Mouse (Mus musculus): Measurements from ENCODE around the gene Eid1. TPM values are rescaled to one million over a fixed set of nuclear protein-coding genes. Genes with fewer than 3 reads are reported as not detected.
A peak's percentile ranks its signal among the peaks of the same experiment; 100 is the strongest.

The Eid1 gene
- 182 and 197 TPM in 2 replicates for polyA plus RNA-seq (2014; fragmentation: Nextera tagmentation; extraction: Ambion mirVana)

DNA sequence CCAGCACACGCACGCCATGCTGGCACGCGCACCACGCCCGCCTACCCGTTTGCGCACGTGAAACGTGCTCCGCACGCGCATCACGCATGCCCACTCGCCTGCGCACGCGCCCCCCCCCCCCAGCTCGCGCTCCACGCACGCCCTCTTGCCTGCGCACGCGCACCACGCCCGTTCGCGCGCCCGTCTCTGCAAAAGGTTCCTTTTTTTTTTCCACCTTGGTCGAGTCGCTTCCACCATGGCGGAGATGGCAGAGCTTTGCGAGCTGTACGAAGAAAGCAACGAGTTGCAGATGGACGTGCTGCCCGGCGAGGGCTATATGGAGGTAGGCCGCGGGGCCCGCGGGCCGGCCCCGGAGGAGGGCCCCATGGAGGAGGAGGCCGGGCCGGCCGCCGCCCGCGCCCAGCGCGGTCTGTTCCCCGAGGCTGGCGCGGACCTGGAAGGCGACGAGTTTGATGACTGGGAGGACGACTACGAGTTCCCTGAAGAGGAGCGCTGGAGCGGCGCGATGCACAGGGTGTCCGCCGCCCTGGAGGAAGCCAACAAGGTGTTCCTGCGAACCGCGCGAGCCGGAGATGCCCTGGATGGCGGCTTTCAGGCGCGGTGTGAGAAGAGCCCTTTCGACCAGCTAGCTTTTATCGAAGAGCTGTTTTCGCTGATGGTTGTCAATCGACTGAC, at the start of gene Eid1:
TSS of gene Eid1 (plus strand) at position 139 of the 675 bp plus-strand sequence.
- H3K36me3 ChIP-seq (ENCODE audit: control insufficient read depth, insufficient read depth, low read length): no peaks in the 10 kb centered on the region
- H3K27me3 ChIP-seq (ENCODE audit: control insufficient read depth, insufficient read depth, low read length): no peaks in the 10 kb centered on the region
- peak within 1 kb of the TSS; percentile 75 for H3K4me3 ChIP-seq (ENCODE audit: low read depth, low read length)
- peak within 1 kb of the TSS; percentile 92 for H3K9ac ChIP-seq (ENCODE audit: low read depth, low read length)
- peak; percentile 84 for ATAC-seq (replicated peaks; ENCODE audit: insufficient number of reproducible peaks, low FRiP score, low TSS enrichment)
- peak within 1 kb of the TSS; percentile 60 for H3K4me2 ChIP-seq
- peak within 1 kb of the TSS; percentile 87 for H3K27ac ChIP-seq (ENCODE audit: low read depth, low read length)
- H3K4me1 ChIP-seq (ENCODE audit: control insufficient read depth, insufficient read depth, low read length): peaks cover 5% of the 10 kb centered on the region
- H3K9me3 ChIP-seq (replicated peaks; ENCODE audit: control insufficient read depth, low read length): no peaks in the 10 kb centered on the region
- WGBS (ENCODE audit: insufficient replicate concordance): under 1% methylated on average over 63 of the region's 79 CpGs

DNA sequence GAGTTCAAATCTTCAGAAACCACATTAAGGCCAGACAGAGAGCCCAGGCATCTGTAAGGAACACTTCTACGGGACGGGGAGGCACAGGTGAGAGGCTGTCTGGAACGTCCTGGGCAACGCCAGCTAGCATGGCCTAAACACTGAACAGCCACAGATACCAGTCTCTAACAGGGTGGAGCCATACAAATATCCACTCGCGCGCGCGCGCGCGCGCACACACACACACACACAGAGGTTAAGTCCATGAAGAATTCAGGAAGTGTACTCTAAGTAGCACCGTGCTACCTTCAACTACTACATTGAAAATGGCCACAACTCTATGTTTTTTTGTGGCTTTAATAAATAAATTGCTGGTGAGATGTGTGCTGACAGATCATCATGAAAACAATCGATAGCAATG, 49.7 kb upstream of the Eid1 start:
- Histone ChIP-seq H3K27me3 (ENCODE audit: control insufficient read depth, insufficient read depth, low read length) (no peaks in the 10 kb centered on the region), H3K4me3 (ENCODE audit: low read depth, low read length) (no peak overlapping the region), H3K4me2 (peak overlapping the region; percentile 70), H3K4me1 (ENCODE audit: control insufficient read depth, insufficient read depth, low read length) (peaks cover 12% of the 10 kb centered on the region), H3K36me3 (ENCODE audit: control insufficient read depth, insufficient read depth, low read length) (peaks cover 6% of the 10 kb centered on the region), H3K9ac (ENCODE audit: low read depth, low read length) (no peak overlapping the region), H3K9me3 (replicated peaks; ENCODE audit: control insufficient read depth, low read length) (no peaks in the 10 kb centered on the region), H3K27ac (ENCODE audit: low read depth, low read length) (no peak overlapping the region)
- WGBS (ENCODE audit: insufficient replicate concordance): 91% methylated on average over 15 of the region's 15 CpGs
- ATAC-seq (replicated peaks; ENCODE audit: insufficient number of reproducible peaks, low FRiP score, low TSS enrichment): no peak

DNA sequence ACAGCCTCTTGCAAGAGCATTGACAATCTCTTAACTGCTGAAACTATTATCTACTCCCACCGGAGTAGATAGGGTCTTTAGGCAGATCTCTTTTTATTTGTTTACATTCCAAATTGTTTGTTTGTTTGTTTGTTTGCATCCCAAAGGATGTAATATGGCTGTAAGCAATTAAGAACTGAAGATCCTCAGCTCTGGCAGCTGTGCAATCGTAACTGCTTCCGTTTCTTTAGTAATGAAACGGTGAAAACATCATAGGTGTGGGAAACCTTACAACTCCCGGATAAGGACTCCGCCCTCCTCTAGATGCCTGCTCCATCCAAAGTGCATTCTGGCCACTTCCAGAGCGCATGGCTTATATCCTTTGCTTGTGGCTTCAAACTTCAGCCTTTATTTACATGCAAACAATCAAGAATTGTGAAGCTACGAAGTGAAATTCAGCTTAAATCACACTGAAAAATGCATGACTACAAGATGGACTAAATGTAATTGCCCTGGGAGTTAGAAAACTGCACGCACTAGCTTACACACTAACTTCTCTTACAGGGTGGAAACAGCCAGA, 48.7 kb upstream of the Eid1 start:
- WGBS (ENCODE audit: insufficient replicate concordance): 17% methylated on average over 9 of the region's 9 CpGs
- 0 out of 2 replicates have a peak overlapping the region, but pooled peaks have one; percentile 37 for H3K27ac ChIP-seq (ENCODE audit: low read depth, low read length)

DNA sequence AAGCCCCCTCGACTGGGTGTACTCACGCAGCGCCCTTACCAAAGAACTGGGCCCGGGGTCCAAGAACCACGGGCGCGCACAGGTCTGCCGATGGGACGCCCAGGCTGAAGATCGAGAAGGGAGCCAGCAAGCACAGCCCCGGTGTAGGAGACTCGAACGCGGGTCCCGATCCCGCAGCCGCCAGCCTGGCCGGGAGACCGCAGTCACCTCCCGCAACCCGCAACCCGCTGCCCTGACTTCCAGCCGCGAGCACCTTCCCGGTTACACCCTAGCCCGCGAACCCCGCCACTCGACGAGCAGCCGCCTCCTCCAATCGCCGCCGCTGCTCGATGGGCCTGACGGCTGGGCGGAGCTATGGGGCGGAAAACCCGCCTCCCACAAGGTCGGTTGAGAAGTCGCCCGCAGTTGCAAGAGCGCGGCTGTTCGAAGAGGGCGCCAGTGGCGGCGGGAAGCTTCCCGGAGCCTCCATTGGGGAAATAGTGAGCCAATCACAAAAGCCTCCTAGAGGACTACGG, 48.0 kb upstream of the Eid1 start, which contains the start of gene Cep152:
TSS of gene Cep152 (minus strand) at position 277 of the 515 bp plus-strand sequence.
- H3K27me3 ChIP-seq (ENCODE audit: control insufficient read depth, insufficient read depth, low read length): no peaks in the 10 kb centered on the region
- 0 out of 2 replicates have a peak within 1 kb of the TSS, but pooled peaks have one; percentile 37 for H3K27ac ChIP-seq (ENCODE audit: low read depth, low read length)
- H3K36me3 ChIP-seq (ENCODE audit: control insufficient read depth, insufficient read depth, low read length): no peaks in the 10 kb centered on the region
- no peaks in the 10 kb centered on the region for H3K9me3 ChIP-seq (replicated peaks; ENCODE audit: control insufficient read depth, low read length)
- under 1% methylated on average over 50 of the region's 50 CpGs for WGBS (ENCODE audit: insufficient replicate concordance)
- peak within 1 kb of the TSS; percentile 91 for H3K4me3 ChIP-seq (ENCODE audit: low read depth, low read length)
- H3K9ac ChIP-seq (ENCODE audit: low read depth, low read length): peak within 1 kb of the TSS; percentile 90
- H3K4me2 ChIP-seq: peak within 1 kb of the TSS; percentile 70
- H3K4me1 ChIP-seq (ENCODE audit: control insufficient read depth, insufficient read depth, low read length): peaks cover 12% of the 10 kb centered on the region
- peak; percentile 96 for ATAC-seq (replicated peaks; ENCODE audit: insufficient number of reproducible peaks, low FRiP score, low TSS enrichment)

More for the DNA sequence above, 48.7 kb upstream of the Eid1 start:
- ATAC-seq (replicated peaks; ENCODE audit: insufficient number of reproducible peaks, low FRiP score, low TSS enrichment): no peak
- Histone ChIP-seq H3K9ac (ENCODE audit: low read depth, low read length) (peak overlapping the region; percentile 90), H3K4me2 (peak overlapping the region; percentile 70), H3K27me3 (ENCODE audit: control insufficient read depth, insufficient read depth, low read length) (no peaks in the 10 kb centered on the region), H3K9me3 (replicated peaks; ENCODE audit: control insufficient read depth, low read length) (no peaks in the 10 kb centered on the region), H3K4me3 (ENCODE audit: low read depth, low read length) (peak overlapping the region; percentile 91), H3K36me3 (ENCODE audit: control insufficient read depth, insufficient read depth, low read length) (peaks cover 2% of the 10 kb centered on the region; the same call in 1 of the 2 replicates), H3K4me1 (ENCODE audit: control insufficient read depth, insufficient read depth, low read length) (peaks cover 12% of the 10 kb centered on the region)

DNA sequence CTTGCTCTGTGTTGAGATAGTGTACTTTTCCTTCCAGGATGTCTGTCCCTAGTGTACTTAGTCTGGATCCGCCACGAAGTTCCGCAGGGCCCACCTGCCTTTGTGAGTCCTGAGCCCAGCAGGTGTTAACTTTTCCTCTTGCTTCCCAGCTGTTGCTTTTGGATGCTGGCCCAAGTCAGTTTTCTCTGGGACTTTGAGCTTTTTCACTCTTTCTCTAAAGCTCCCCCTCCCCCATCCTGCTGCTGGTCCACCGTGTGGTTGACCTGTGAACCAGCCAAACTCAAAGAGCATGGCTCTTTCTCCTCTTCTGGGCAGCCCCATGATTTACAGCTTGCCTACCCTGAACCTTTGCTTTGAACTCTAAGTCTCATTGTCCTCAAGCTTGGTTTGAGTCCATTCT, 46.4 kb upstream of the Eid1 start:
- no peak overlapping the region for H3K4me3 ChIP-seq (ENCODE audit: low read depth, low read length)
- H3K4me2 ChIP-seq: no peak overlapping the region
- no peaks in the 10 kb centered on the region for H3K27me3 ChIP-seq (ENCODE audit: control insufficient read depth, insufficient read depth, low read length)
- no peak overlapping the region for H3K27ac ChIP-seq (ENCODE audit: low read depth, low read length)
- H3K9me3 ChIP-seq (replicated peaks; ENCODE audit: control insufficient read depth, low read length): no peaks in the 10 kb centered on the region
- 78% methylated on average over 4 of the region's 4 CpGs for WGBS (ENCODE audit: insufficient replicate concordance)
- ATAC-seq (replicated peaks; ENCODE audit: insufficient number of reproducible peaks, low FRiP score, low TSS enrichment): no peak
- no peak overlapping the region for H3K9ac ChIP-seq (ENCODE audit: low read depth, low read length)
- no peaks in the 10 kb centered on the region for H3K36me3 ChIP-seq (ENCODE audit: control insufficient read depth, insufficient read depth, low read length)
- H3K4me1 ChIP-seq (ENCODE audit: control insufficient read depth, insufficient read depth, low read length): peaks cover 16% of the 10 kb centered on the region

DNA sequence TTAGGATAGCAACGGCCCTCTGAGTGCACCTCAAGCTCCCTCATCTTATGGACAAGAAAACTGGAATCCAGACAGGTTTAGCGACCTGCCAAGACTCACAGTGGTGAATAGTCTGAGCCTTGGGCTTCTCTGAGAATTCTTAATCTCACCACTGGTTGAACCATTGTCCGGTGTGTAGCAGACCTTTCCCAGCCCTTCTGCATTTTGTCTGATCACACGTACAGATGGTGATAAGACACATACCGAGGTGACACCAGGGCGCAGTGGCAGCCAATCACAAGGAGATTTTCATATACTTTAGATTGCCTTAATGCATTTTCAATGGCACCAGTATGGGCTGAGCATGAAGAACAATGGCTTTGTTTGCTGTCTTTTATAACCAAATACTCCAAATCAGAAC, 44.4 kb upstream of the Eid1 start:
- Histone ChIP-seq H3K4me2 (no peak overlapping the region), H3K9ac (ENCODE audit: low read depth, low read length) (no peak overlapping the region), H3K4me1 (ENCODE audit: control insufficient read depth, insufficient read depth, low read length) (peaks cover 11% of the 10 kb centered on the region), H3K36me3 (ENCODE audit: control insufficient read depth, insufficient read depth, low read length) (no peaks in the 10 kb centered on the region), H3K4me3 (ENCODE audit: low read depth, low read length) (no peak overlapping the region), H3K9me3 (replicated peaks; ENCODE audit: control insufficient read depth, low read length) (no peaks in the 10 kb centered on the region), H3K27me3 (ENCODE audit: control insufficient read depth, insufficient read depth, low read length) (no peaks in the 10 kb centered on the region), H3K27ac (ENCODE audit: low read depth, low read length) (peak overlapping the region; percentile 78)
- ATAC-seq (replicated peaks; ENCODE audit: insufficient number of reproducible peaks, low FRiP score, low TSS enrichment): no peak
- 50% methylated on average over 6 of the region's 6 CpGs for WGBS (ENCODE audit: insufficient replicate concordance)

DNA sequence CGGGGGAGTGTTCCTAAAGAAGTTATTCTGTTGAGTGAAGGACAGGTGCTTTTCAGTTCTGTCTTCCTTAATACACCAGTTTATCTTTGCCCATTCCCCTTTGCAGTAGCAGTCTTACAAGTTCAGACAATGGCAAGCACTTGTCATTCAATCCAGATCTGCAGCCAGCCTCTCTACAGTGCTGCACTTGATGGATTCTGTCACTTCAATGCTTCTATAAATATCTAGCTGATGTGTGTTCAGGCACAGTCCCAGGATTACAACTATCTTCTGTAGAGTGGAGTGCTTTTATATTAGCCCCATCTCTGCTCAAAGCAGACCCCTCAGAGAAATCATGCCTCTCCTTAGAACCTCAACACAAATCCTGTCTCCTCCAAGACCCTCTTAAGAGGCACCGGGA, 42.9 kb upstream of the Eid1 start:
- Histone ChIP-seq H3K9me3 (replicated peaks; ENCODE audit: control insufficient read depth, low read length) (no peaks in the 10 kb centered on the region), H3K27ac (ENCODE audit: low read depth, low read length) (peak overlapping the region; percentile 78), H3K4me3 (ENCODE audit: low read depth, low read length) (no peak overlapping the region), H3K9ac (ENCODE audit: low read depth, low read length) (no peak overlapping the region), H3K36me3 (ENCODE audit: control insufficient read depth, insufficient read depth, low read length) (no peaks in the 10 kb centered on the region), H3K4me1 (ENCODE audit: control insufficient read depth, insufficient read depth, low read length) (peaks cover 4% of the 10 kb centered on the region; the same call in 1 of the 2 replicates), H3K4me2 (no peak overlapping the region), H3K27me3 (ENCODE audit: control insufficient read depth, insufficient read depth, low read length) (no peaks in the 10 kb centered on the region)
- ATAC-seq (replicated peaks; ENCODE audit: insufficient number of reproducible peaks, low FRiP score, low TSS enrichment): no peak
- 65% methylated on average over 2 of the region's 2 CpGs for WGBS (ENCODE audit: insufficient replicate concordance)

DNA sequence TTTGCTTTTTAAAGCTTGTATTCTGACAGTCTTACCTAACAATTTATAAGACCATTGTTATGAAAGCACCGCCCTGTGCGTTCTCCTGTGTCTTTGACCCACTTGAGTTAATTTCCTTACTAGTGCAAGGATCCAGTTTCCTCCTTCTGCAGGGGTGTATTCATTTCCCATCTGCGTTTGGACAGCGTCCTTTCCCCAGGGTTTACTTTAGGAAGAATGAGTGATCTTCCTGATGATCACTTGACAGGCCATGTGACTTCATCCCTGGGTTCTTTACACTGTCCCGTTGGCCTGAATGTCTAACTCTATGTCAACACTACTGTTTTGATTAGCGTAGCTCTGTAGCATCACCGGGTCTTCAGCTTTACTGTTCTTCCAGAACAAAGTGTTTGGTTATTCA, 35.6 kb upstream of the Eid1 start:
- ATAC-seq (replicated peaks; ENCODE audit: insufficient number of reproducible peaks, low FRiP score, low TSS enrichment): no peak
- Histone ChIP-seq H3K4me3 (ENCODE audit: low read depth, low read length) (no peak overlapping the region), H3K27ac (ENCODE audit: low read depth, low read length) (no peak overlapping the region), H3K9ac (ENCODE audit: low read depth, low read length) (no peak overlapping the region), H3K4me2 (no peak overlapping the region), H3K36me3 (ENCODE audit: control insufficient read depth, insufficient read depth, low read length) (no peaks in the 10 kb centered on the region), H3K27me3 (ENCODE audit: control insufficient read depth, insufficient read depth, low read length) (no peaks in the 10 kb centered on the region), H3K4me1 (ENCODE audit: control insufficient read depth, insufficient read depth, low read length) (no peaks in the 10 kb centered on the region), H3K9me3 (replicated peaks; ENCODE audit: control insufficient read depth, low read length) (no peaks in the 10 kb centered on the region)
- WGBS (ENCODE audit: insufficient replicate concordance): 80% methylated on average over 7 of the region's 7 CpGs

Measured in heart, embryonic 11.5 days (tissue).